Mouse (Mus musculus): ENCODE results near the gene Gm17349. TPM values are rescaled to one million over a fixed set of nuclear protein-coding genes. Genes with fewer than 3 reads are reported as not detected.

Gene Gm17349
- polyA plus RNA-seq, 1 experiment from 2014 or later: not detected

DNA sequence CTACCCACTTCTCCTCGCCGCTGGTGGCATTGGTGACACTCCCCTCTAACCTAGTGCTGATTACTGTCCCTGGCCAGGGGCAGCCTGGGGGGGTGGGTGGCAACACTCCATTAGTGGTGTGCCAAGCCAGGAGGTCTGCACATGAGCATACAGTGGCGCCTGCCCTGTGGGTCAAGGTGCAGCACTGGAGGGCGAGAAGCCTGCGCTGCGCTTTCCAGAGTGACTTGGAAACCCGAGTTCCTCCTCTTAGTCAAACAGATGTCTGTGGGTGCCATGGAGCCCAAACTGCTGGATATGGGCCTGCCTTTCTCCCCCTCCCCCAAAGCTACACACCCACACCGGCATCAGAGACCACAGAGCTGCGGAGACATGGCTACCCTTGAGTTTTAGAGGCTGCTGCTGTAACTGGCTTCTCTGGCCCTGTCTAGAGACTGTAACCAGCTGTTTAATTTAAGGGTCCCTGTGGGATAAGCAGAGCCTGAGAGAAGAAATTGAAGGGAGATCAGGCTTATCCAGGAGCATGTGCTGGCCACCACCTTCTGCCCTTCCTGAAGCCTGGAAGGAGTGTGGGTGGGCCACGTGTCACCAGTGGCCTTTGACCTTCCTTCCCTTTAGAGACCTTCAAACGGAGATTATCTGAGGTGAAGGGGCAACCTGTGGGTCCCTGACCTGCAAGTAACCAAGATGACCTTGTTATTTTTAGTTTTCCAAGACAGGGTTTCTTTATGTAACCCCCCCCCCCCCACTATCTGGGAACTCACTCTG is 10.9 kb upstream of the Gm17349 start:
- WGBS: 66% methylated on average over 11 of the region's 11 CpGs

DNA sequence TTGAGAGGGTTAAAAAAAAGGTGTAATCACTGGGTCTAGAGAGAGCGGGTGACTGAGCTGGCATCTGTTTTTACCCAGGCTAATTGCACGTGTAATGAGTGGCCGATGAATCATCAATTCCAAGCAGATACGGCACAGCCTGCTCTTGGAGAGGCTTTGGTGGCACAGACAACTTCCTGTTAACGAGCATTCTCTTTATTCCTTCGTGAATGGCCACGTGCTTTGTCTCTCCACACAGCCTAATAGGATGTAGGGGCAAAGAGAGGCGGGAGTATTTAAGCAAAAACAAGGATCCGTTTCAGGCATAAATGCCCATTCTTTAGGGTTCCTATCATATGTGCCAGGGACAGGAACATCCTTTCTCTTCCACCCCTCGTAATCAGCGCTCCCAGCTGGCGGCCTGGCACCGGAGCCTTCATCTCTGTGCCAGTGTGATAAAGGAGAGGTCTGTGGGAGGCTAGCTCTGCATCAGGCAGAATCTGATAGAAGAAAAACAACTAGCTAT is 10.1 kb upstream of the Gm17349 start:
- Histone ChIP-seq H3K27me3 (no peaks in the 10 kb centered on the region), H3K27ac (no peak overlapping the region), H3K9me3 (no peaks in the 10 kb centered on the region), H3K4me2 (no peak overlapping the region), H3K9ac (no peak overlapping the region), H3K4me1 (peaks cover 12% of the 10 kb centered on the region; the same call in 1 of the 2 replicates), H3K4me3 (no peak overlapping the region), H3K36me3 (peaks cover 41% of the 10 kb centered on the region)
- WGBS: 77% methylated on average over 13 of the region's 13 CpGs
- ATAC-seq (ENCODE audit: insufficient number of reproducible peaks, low FRiP score, low TSS enrichment, low read depth): no peak

More for the DNA sequence above, 10.9 kb upstream of the Gm17349 start:
- ATAC-seq (ENCODE audit: insufficient number of reproducible peaks, low FRiP score, low TSS enrichment, low read depth): no peak
- Histone ChIP-seq H3K4me2 (no peak overlapping the region), H3K9ac (no peak overlapping the region), H3K4me3 (no peak overlapping the region), H3K4me1 (peaks cover 12% of the 10 kb centered on the region; the same call in 1 of the 2 replicates), H3K27ac (no peak overlapping the region), H3K9me3 (no peaks in the 10 kb centered on the region), H3K36me3 (peaks cover 33% of the 10 kb centered on the region), H3K27me3 (no peaks in the 10 kb centered on the region)

DNA sequence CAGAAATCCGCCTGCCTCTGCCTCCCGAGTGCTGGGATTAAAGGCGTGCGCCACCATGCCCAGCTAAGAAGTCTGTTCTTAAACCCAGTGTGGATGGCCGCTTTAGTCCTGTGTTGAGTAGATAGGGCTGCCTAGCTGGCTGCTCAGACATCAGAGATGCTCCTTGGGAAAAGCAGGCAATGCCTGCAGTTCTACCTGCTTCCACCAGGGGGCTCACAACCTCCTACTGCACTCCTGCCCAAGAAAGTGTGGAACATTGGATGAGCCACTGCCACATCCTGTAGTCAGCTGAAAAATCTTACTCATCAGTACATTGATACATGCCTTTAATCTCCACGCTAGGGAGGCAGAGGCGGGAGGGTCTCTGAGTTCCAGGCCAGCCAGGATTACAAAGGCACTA is 9.6 kb upstream of the Gm17349 start:
- WGBS: 63% methylated on average over 7 of the region's 7 CpGs
- no peaks in the 10 kb centered on the region for H3K9me3 ChIP-seq
- no peak overlapping the region for H3K4me2 ChIP-seq
- H3K27me3 ChIP-seq: no peaks in the 10 kb centered on the region
- H3K4me1 ChIP-seq: peaks cover 12% of the 10 kb centered on the region; the same call in 1 of the 2 replicates
- H3K4me3 ChIP-seq: no peak overlapping the region
- no peak for ATAC-seq (ENCODE audit: insufficient number of reproducible peaks, low FRiP score, low TSS enrichment, low read depth)
- peaks cover 46% of the 10 kb centered on the region for H3K36me3 ChIP-seq
- H3K27ac ChIP-seq: no peak overlapping the region
- no peak overlapping the region for H3K9ac ChIP-seq

DNA sequence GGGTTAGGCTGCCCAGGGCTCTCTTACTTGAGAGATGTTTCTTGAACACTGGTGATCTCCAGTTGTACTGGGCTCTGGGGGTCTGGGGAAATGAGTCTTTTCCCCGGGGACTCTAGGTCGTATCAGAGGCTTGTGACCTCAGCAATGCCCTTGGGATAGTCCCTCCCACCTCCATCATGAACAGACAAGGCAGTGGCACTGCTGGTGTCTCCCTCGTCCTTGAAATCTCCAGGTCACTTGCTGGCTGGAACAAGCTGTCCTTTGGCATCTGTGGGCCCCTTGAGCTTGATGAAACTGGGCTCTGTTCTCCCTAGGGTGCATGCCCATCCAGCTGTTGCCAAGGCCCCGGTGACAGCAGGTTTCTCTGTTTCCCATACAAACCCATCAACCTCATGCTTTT is 8.9 kb upstream of the Gm17349 start:
- Histone ChIP-seq H3K4me2 (no peak overlapping the region), H3K4me3 (no peak overlapping the region), H3K36me3 (peaks cover 53% of the 10 kb centered on the region), H3K27me3 (no peaks in the 10 kb centered on the region), H3K4me1 (peaks cover 12% of the 10 kb centered on the region; the same call in 1 of the 2 replicates), H3K9ac (no peak overlapping the region), H3K27ac (no peak overlapping the region), H3K9me3 (no peaks in the 10 kb centered on the region)
- no peak for ATAC-seq (ENCODE audit: insufficient number of reproducible peaks, low FRiP score, low TSS enrichment, low read depth)
- 71% methylated on average over 4 of the region's 4 CpGs for WGBS

GRCm38 (mm10) chr15:99713569-99713968 is 8.3 kb upstream of the Gm17349 start:
- Histone ChIP-seq H3K27me3 (no peaks in the 10 kb centered on the region), H3K4me2 (no peak overlapping the region), H3K9me3 (no peaks in the 10 kb centered on the region), H3K27ac (no peak overlapping the region), H3K9ac (no peak overlapping the region), H3K4me1 (peaks cover 12% of the 10 kb centered on the region; the same call in 1 of the 2 replicates), H3K4me3 (no peak overlapping the region), H3K36me3 (peaks cover 59% of the 10 kb centered on the region)
- ATAC-seq (ENCODE audit: insufficient number of reproducible peaks, low FRiP score, low TSS enrichment, low read depth): no peak
- WGBS: 80% methylated on average over 3 of the region's 3 CpGs

DNA sequence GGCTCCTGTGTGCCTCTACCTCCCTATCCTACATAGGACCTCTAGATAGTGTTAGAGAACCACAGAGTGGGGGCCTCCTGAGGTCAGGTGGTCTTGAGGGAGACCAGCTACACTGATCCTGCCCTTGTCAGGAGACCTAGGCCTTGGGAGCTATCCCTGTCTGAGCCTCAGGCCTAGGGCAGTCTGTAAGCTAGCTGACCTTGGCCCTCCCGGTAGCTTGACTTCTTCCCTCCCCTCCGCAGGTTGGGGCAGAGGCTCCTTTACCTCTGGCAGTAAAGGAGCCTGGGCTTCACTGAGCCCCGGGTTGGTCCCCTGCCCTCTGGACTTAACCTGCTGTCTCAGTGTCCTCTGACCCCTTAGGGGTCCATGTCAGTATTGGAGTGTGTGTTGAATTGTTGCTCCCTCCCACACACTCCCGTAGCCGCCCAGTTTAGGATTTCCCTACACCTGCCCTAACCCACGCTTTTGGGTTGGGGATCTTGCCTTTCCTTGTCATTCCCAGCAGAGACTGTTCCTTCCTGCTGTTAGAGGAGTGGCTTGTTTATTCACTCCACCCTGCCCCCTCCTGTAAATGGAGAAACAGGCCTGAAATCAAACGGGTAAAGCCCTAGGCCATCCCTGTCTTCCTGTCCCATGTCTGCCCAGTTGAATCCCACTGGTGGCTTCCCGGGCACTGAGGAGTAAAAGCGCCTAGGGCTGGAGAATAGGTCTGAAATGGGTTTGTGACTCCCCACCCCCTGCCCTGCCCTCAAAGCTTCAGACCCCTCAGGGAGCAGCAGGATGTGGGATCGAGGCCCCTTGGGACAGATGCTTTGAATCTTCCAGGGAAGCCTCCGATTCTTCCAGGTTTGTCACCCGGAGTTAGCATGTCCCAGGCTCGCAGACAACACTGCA is 7.6 kb upstream of the Gm17349 start:
- Histone ChIP-seq H3K27me3 (no peaks in the 10 kb centered on the region), H3K4me2 (no peak overlapping the region), H3K9ac (no peak overlapping the region), H3K4me1 (peaks cover 12% of the 10 kb centered on the region; the same call in 1 of the 2 replicates), H3K9me3 (no peaks in the 10 kb centered on the region), H3K36me3 (peaks cover 66% of the 10 kb centered on the region), H3K4me3 (no peak overlapping the region), H3K27ac (no peak overlapping the region)
- WGBS: 76% methylated on average over 13 of the region's 13 CpGs
- no peak for ATAC-seq (ENCODE audit: insufficient number of reproducible peaks, low FRiP score, low TSS enrichment, low read depth)

DNA sequence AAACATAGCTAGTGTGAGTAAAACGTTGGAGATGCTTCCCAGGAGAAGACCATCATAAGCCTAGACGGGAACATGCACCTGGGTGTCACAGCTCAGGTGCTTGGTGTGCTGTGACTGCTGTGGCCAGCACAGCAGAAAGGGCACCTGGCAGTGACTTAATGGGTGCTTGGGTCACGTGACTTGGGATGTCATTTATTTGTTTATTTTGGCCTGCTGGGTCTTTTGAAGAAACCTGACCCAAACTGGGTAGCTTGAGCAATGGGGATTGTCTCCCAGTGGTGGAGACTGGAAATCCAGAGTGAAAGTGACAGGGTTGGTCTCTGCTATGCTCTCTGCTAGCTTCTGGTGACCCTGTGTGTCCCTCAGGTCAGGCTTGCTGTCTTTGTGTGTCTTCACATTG is 6.2 kb upstream of the Gm17349 start:
- Histone ChIP-seq H3K9me3 (no peaks in the 10 kb centered on the region), H3K27ac (no peak overlapping the region), H3K9ac (no peak overlapping the region), H3K27me3 (no peaks in the 10 kb centered on the region), H3K4me2 (no peak overlapping the region), H3K4me3 (no peak overlapping the region), H3K4me1 (peaks cover 7% of the 10 kb centered on the region; the same call in 1 of the 2 replicates), H3K36me3 (peaks cover 80% of the 10 kb centered on the region)
- 69% methylated on average over 3 of the region's 3 CpGs for WGBS
- ATAC-seq (ENCODE audit: insufficient number of reproducible peaks, low FRiP score, low TSS enrichment, low read depth): no peak

DNA sequence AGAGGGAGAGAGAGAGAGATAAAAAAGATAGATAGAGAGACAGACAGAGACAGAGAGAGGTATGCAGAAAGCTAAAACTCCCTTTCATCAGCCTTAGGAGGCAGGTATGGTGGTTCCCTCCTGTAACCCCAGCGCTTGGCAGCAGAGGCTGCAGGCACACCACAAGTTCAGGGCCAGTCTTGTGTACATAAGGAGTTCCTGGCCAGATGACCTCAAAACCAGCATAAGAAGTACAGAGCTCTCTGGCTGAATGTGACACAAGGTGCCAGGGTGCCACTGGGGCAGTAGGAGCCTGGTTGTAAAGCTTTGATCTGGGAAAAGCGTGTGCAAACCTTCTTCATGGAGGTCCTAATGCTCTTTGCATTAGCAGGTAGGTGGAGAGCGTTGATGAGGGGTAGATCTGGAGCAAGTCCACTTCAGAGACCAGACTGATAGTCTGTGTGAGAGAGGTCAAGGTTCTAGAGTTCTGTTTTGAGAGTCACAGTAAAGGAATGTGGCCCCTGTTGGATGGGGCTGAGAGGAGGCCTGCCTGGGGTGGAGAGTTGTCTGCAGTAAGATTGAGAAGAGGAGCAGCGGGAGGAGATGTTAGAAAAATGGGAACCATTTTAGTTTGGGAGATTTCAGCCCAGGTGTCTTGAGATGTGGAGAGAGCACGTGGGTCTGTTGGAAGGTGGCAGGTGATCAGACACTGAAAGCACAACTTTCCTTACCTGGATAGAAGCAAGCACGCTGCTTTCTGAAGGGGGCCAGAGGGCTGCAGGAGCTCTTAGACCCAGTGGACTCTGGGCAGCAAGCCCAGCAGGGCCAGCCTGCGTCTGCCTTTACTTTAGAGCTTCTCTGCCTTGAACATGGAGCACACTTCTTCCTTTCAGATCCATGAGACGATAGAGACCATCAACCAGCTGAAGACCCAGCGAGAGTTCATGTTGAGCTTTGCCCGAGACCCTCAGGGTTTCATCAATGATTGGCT is 5.2 kb upstream of the Gm17349 start:
- no peak for ATAC-seq (ENCODE audit: insufficient number of reproducible peaks, low FRiP score, low TSS enrichment, low read depth)
- Histone ChIP-seq H3K4me3 (no peak overlapping the region), H3K4me1 (0 out of 2 replicates have a peak, but pooled peaks cover under 1% of the 10 kb centered on the region), H3K4me2 (no peak overlapping the region), H3K27me3 (no peaks in the 10 kb centered on the region), H3K9ac (no peak overlapping the region), H3K36me3 (peaks cover 87% of the 10 kb centered on the region), H3K27ac (no peak overlapping the region), H3K9me3 (no peaks in the 10 kb centered on the region)
- 91% methylated on average over 10 of the region's 10 CpGs for WGBS

GRCm38 (mm10) chr15:99708176-99708575 is 2.9 kb upstream of the Gm17349 start:
- 94% methylated on average over 13 of the region's 13 CpGs for WGBS

DNA sequence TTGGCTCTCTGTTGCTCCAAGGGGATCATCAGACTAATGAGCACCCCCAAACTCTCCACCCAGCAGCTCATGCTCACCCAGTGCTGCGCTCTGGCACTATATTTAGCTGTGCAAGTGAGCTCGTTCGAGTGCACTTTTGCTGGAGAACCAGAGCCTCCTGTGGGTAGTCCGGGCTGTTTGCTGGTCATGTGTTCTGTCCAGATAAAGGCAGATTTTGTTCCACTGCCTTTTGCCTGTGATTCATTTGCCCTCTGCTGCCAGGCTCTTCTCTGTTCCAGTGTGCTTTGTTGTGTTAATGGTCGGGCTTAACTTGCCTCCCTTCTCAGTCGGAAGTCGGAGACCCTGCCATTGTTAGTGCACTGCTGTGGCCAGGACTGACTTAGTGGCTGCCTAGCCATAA is 409 bp downstream of the Gm17349 start:
- no peaks in the 10 kb centered on the region for H3K27me3 ChIP-seq
- no peak overlapping the region for H3K9ac ChIP-seq
- H3K4me1 ChIP-seq: peaks cover 30% of the 10 kb centered on the region
- H3K9me3 ChIP-seq: no peaks in the 10 kb centered on the region
- peaks cover 59% of the 10 kb centered on the region for H3K36me3 ChIP-seq
- no peak for ATAC-seq (ENCODE audit: insufficient number of reproducible peaks, low FRiP score, low TSS enrichment, low read depth)
- H3K4me2 ChIP-seq: no peak overlapping the region
- H3K4me3 ChIP-seq: no peak overlapping the region
- 78% methylated on average over 7 of the region's 7 CpGs for WGBS
- peak overlapping the region; percentile 64 for H3K27ac ChIP-seq

More at GRCm38 (mm10) chr15:99708176-99708575, 2.9 kb upstream of the Gm17349 start:
- Histone ChIP-seq H3K36me3 (peaks cover 92% of the 10 kb centered on the region), H3K27ac (no peak overlapping the region), H3K4me3 (no peak overlapping the region), H3K4me2 (no peak overlapping the region), H3K27me3 (no peaks in the 10 kb centered on the region), H3K9me3 (no peaks in the 10 kb centered on the region), H3K9ac (no peak overlapping the region), H3K4me1 (peaks cover 14% of the 10 kb centered on the region)
- no peak for ATAC-seq (ENCODE audit: insufficient number of reproducible peaks, low FRiP score, low TSS enrichment, low read depth)

All from limb, embryonic 15.5 days (tissue).